Mouse (Mus musculus) MEL (cell line): ENCODE measurements around the gene Rnf10. TPM values are rescaled to one million over a fixed set of nuclear protein-coding genes. Genes with fewer than 3 reads are reported as not detected.

Source experiments
- DNase-seq: peaks from one replicate; pipeline ENCODE4 v3.0.0; 2011; ENCODE audit warnings: low read depth, low spot score
- H3K27ac ChIP-seq: 2 replicates; pipeline ENCODE4 v1.5.1; 2012; ENCODE audit warnings: low read depth, mild to moderate bottlenecking, control low read depth, low read length, moderate library complexity; ENCODE audit not compliant: control insufficient read depth
- H3K27me3 ChIP-seq, 2 experiments: fragments of 150-350 bp in 1 of 2; sonication (generic) in 1 of 2; 2 replicates each; pipeline ENCODE4 v1.6.1; 2012; ENCODE audit warnings: low read length in 2 of 2, mild to moderate bottlenecking in 2 of 2, improper control_type of control experiment in 1 of 2, moderate library complexity in 1 of 2; ENCODE audit not compliant: insufficient read depth in 2 of 2, control insufficient read depth in 1 of 2
- H3K36me3 ChIP-seq, 2 experiments: 2 replicates each; pipeline ENCODE4 v1.6.1; 2012 to 2014; ENCODE audit warnings: low read length in 2 of 2, improper control_type of control experiment in 1 of 2, inconsistent platforms in 1 of 2, mild to moderate bottlenecking in 1 of 2; ENCODE audit not compliant: insufficient read depth in 2 of 2, control insufficient read depth in 1 of 2
- H3K4me1 ChIP-seq, 2 experiments: fragments of 150-350 bp in 1 of 2; sonication (generic) in 1 of 2; 2 replicates each; pipeline ENCODE4 v1.6.1; 2012; ENCODE audit warnings: low read length in 2 of 2, improper control_type of control experiment in 1 of 2, mild to moderate bottlenecking in 1 of 2; ENCODE audit not compliant: insufficient read depth in 2 of 2, control insufficient read depth in 1 of 2
- H3K4me3 ChIP-seq, 2 experiments: fragments of 150-350 bp in 1 of 2; sonication (generic) in 1 of 2; 2 replicates each; pipeline ENCODE4 v1.5.1; 2012; ENCODE audit warnings: low read depth in 2 of 2, low read length in 2 of 2, mild to moderate bottlenecking in 2 of 2, moderate library complexity in 2 of 2, control low read depth in 1 of 2, improper control_type of control experiment in 1 of 2; ENCODE audit not compliant: control insufficient read depth in 1 of 2, insufficient read depth in 1 of 2
- H3K79me2 ChIP-seq: 2 replicates; pipeline ENCODE4 v1.6.1; 2012; ENCODE audit warnings: mild to moderate bottlenecking, low read length, moderate library complexity; ENCODE audit not compliant: control insufficient read depth, poor library complexity, insufficient read depth
- H3K9ac ChIP-seq: 2 replicates; pipeline ENCODE4 v1.6.1; 2012; ENCODE audit warnings: low read depth, mild to moderate bottlenecking, control low read depth, low read length, moderate library complexity; ENCODE audit not compliant: control insufficient read depth, poor library complexity, severe bottlenecking
- H3K9me3 ChIP-seq: fragments of 150-350 bp; sonication (generic); replicated peaks from 2 replicates; pipeline ENCODE4 v1.6.1; 2012; ENCODE audit warnings: mild to moderate bottlenecking, low read length, improper control_type of control experiment, moderate library complexity; ENCODE audit not compliant: insufficient read depth
- BHLHE40 ChIP-seq: IDR thresholded peaks from 2 replicates; pipeline ENCODE4 v1.6.1; 2012; ENCODE audit warnings: low read depth, mild to moderate bottlenecking, inconsistent platforms, low read length, improper control_type of control experiment, borderline replicate concordance
- CHD1 ChIP-seq: IDR thresholded peaks from 2 replicates; pipeline ENCODE4 v1.6.1; 2012; ENCODE audit warnings: low read depth, mild to moderate bottlenecking, inconsistent platforms, low read length, improper control_type of control experiment
- ETS1 ChIP-seq: IDR thresholded peaks from 2 replicates; pipeline ENCODE4 v1.6.1; 2012; ENCODE audit warnings: low read depth, mild to moderate bottlenecking, inconsistent platforms, low read length, improper control_type of control experiment, moderate library complexity
- GABPA ChIP-seq: IDR thresholded peaks from 2 replicates; pipeline ENCODE4 v1.6.1; 2012; ENCODE audit warnings: low read depth, mild to moderate bottlenecking, inconsistent platforms, low read length, improper control_type of control experiment, moderate library complexity
- MAFK ChIP-seq: IDR thresholded peaks from 2 replicates; pipeline ENCODE4 v1.6.1; 2011; ENCODE audit warnings: low read depth, mild to moderate bottlenecking, low read length, improper control_type of control experiment, borderline replicate concordance
- MAX ChIP-seq: IDR thresholded peaks from 2 replicates; pipeline ENCODE4 v1.6.1; 2011; ENCODE audit warnings: low read length, improper control_type of control experiment
- MAZ ChIP-seq: IDR thresholded peaks from 2 replicates; pipeline ENCODE4 v1.6.1; 2012; ENCODE audit warnings: low read depth, mild to moderate bottlenecking, inconsistent platforms, low read length, improper control_type of control experiment
- MYB ChIP-seq: IDR thresholded peaks from 2 replicates; pipeline ENCODE4 v1.6.1; 2011; ENCODE audit warnings: mild to moderate bottlenecking, low read depth, low read length, improper control_type of control experiment
- MYC ChIP-seq: IDR thresholded peaks from 2 replicates; pipeline ENCODE4 v1.6.1; 2011; ENCODE audit warnings: low read depth, mild to moderate bottlenecking, low read length, improper control_type of control experiment, moderate library complexity
- NELFE ChIP-seq: IDR thresholded peaks from 2 replicates; pipeline ENCODE4 v1.6.1; 2011; ENCODE audit warnings: low read depth, low read length, improper control_type of control experiment
- RCOR1 ChIP-seq: IDR thresholded peaks from 2 replicates; pipeline ENCODE4 v1.6.1; 2012; ENCODE audit warnings: low read depth, mild to moderate bottlenecking, inconsistent platforms, low read length, improper control_type of control experiment
- TAL1 ChIP-seq: IDR thresholded peaks from 2 replicates; pipeline ENCODE4 v1.6.1; 2012; ENCODE audit warnings: mild to moderate bottlenecking, inconsistent platforms, low read length, moderate library complexity, mixed read lengths
- TCF12 ChIP-seq: IDR thresholded peaks from 2 replicates; pipeline ENCODE4 v1.6.1; 2014; ENCODE audit warnings: low read depth, mild to moderate bottlenecking, inconsistent platforms, low read length, improper control_type of control experiment, moderate library complexity
- USF2 ChIP-seq, 2 experiments: IDR thresholded peaks; 2 replicates each; pipeline ENCODE4 v1.6.1; 2011 to 2012; ENCODE audit warnings: improper control_type of control experiment in 2 of 2, low read length in 2 of 2, borderline replicate concordance in 1 of 2, inconsistent platforms in 1 of 2, low read depth in 1 of 2, mild to moderate bottlenecking in 1 of 2; ENCODE audit not compliant: insufficient read depth in 1 of 2
- ZKSCAN1 ChIP-seq: IDR thresholded peaks from 2 replicates; pipeline ENCODE4 v1.6.1; 2012; ENCODE audit warnings: low read depth, mild to moderate bottlenecking, inconsistent platforms, low read length, improper control_type of control experiment, moderate library complexity
- ZNF384 ChIP-seq: IDR thresholded peaks from 2 replicates; pipeline ENCODE4 v1.6.1; 2012; ENCODE audit warnings: low read depth, mild to moderate bottlenecking, inconsistent platforms, low read length, improper control_type of control experiment
- polyA plus RNA-seq, 2 experiments: library from polyadenylated mRNA; stranded (reverse) in 1 of 2; unstranded in 1 of 2; fragments of >175 nt in 1 of 2; fragments of >200 nt in 1 of 2; gene quantifications; 2 replicates each; pipeline versions ENCODE4 v1.2.1 to v1.2.4; 2012; ENCODE audit warnings: low replicate concordance in 2 of 2, low read depth in 1 of 2; ENCODE audit not compliant: insufficient read length in 2 of 2, insufficient read depth in 1 of 2, missing spikeins in 1 of 2
- total RNA-seq: library from RNA; depleted of rRNA; stranded (reverse); fragments of 300-350 nt; gene quantifications from 2 replicates; pipeline ENCODE4 v1.2.3, GENCODE M21; 2012; rRNA removed

Rnf10 gene
- total and polyA plus RNA-seq, 3 experiments = 44.4 to 254 (median 165) TPM

- Histone ChIP-seq H3K27ac (no peak overlapping the region), H3K4me1 (peaks cover 0 to 3% of the 10 kb centered on the region in 2 experiments; a peak in 2 of 4 replicates), H3K79me2 (no peaks in the 10 kb centered on the region), H3K9ac (no peak overlapping the region), H3K4me3 (no peak overlapping the region), H3K27me3 (peaks cover 0 to 7% of the 10 kb centered on the region in 2 experiments; a peak in 2 of 4 replicates), H3K9me3 (no peaks in the 10 kb centered on the region), H3K36me3 (peaks cover 0 to 2% of the 10 kb centered on the region in 2 experiments; a peak in 1 of 4 replicates)
- no peak for DNase-seq
- TF ChIP-seq TAL1 (no peak), MAZ (no peak), ZKSCAN1 (no peak), MAX (no peak), MYB (no peak), MYC (no peak), ETS1 (no peak), NELFE (no peak), MAFK (no peak), BHLHE40 (no peak), ZNF384 (no peak), CHD1 (no peak), GABPA (no peak), USF2 (IDR thresholded peaks at IDR 0.05; ENCODE audit: borderline replicate concordance in 1 of 2, insufficient read depth in 1 of 2, low read depth in 1 of 2, low read length in 2 of 2) (no peak), TCF12 (no peak), RCOR1 (no peak)
These were observed 80.5 kb downstream of the Rnf10 start for GRCm38 (mm10) chr5:115191880-115192827.

Other genes starting within 250 kb of the Rnf10 start
- 3.5 and 4.6 TPM in 2 replicates for gene Gm10401, start 174.6 kb downstream of the Rnf10 start, total RNA-seq
- under 1 TPM in 1 of 2 experiments, not detected in 1; 0.56 TPM for gene Gm10401, start 174.6 kb downstream of the Rnf10 start, polyA plus RNA-seq
- gene Acads, start 153.6 kb downstream of the Rnf10 start, total RNA-seq = 31.9 and 35.0 TPM in 2 replicates
- 10 to 100 TPM in 1 of 2 experiments, not detected in 1; 56.5 TPM for gene Acads, start 153.6 kb downstream of the Rnf10 start, polyA plus RNA-seq
- 15.8 and 18.6 TPM in 2 replicates for gene Unc119b, start 137.9 kb downstream of the Rnf10 start, total RNA-seq
- gene Unc119b, start 137.9 kb downstream of the Rnf10 start, polyA plus RNA-seq = 10 to 100 TPM in 1 of 2 experiments, not detected in 1; 25.7 TPM
- gene Mlec, start 114.7 kb downstream of the Rnf10 start, total RNA-seq = 146 and 167 TPM in 2 replicates
- 100 to 1,000 TPM in 1 of 2 experiments, not detected in 1; 156 TPM for gene Mlec, start 114.7 kb downstream of the Rnf10 start, polyA plus RNA-seq
- gene Cabp1, start 78.5 kb downstream of the Rnf10 start, total RNA-seq = 0.35 and 0.52 TPM in 2 replicates
- 1 to 10 TPM in 1 of 2 experiments, not detected in 1; 1.7 TPM for gene Cabp1, start 78.5 kb downstream of the Rnf10 start, polyA plus RNA-seq
- 166 and 208 TPM in 2 replicates for gene Pop5, start 37.1 kb downstream of the Rnf10 start, total RNA-seq
- 100 to 1,000 TPM; 103 to 388 TPM for gene Pop5, start 37.1 kb downstream of the Rnf10 start, polyA plus RNA-seq
- 39.7 and 43.3 TPM in 2 replicates for gene Coq5, start 6.8 kb upstream of the Rnf10 start, total RNA-seq
- 10 to 100 TPM in 1 of 2 experiments, not detected in 1; 40.5 TPM for gene Coq5, start 6.8 kb upstream of the Rnf10 start, polyA plus RNA-seq
- 714 and 736 TPM in 2 replicates for gene Dynll1, start 28.1 kb upstream of the Rnf10 start, total RNA-seq
- 100 to 1,000 TPM; 561 to 740 TPM for gene Dynll1, start 28.1 kb upstream of the Rnf10 start, polyA plus RNA-seq
- 80.0 and 98.0 TPM in 2 replicates for gene Srsf9, start 54.3 kb upstream of the Rnf10 start, total RNA-seq
- gene Srsf9, start 54.3 kb upstream of the Rnf10 start, polyA plus RNA-seq = 100 to 1,000 TPM in 1 of 2 experiments, not detected in 1; 170 TPM
- gene Gatc, start 68.3 kb upstream of the Rnf10 start, total RNA-seq = 6.3 and 6.5 TPM in 2 replicates
- 10 to 100 TPM in 1 of 2 experiments, not detected in 1; 32.2 TPM for gene Gatc, start 68.3 kb upstream of the Rnf10 start, polyA plus RNA-seq
- 50.8 and 63.2 TPM in 2 replicates for gene Triap1, start 68.3 kb upstream of the Rnf10 start, total RNA-seq
- 10 to 100 TPM in 1 of 2 experiments, not detected in 1; 59.2 TPM for gene Triap1, start 68.3 kb upstream of the Rnf10 start, polyA plus RNA-seq
- gene Cox6a1, start 76.1 kb upstream of the Rnf10 start, total RNA-seq = 725 and 749 TPM in 2 replicates
- gene Cox6a1, start 76.1 kb upstream of the Rnf10 start, polyA plus RNA-seq = 1,000 to 10,000 TPM in 1 of 2 experiments, 100 to 1,000 TPM in 1; 328 to 1,215 TPM
- gene Msi1, start 156.7 kb upstream of the Rnf10 start, total RNA-seq = 3.1 and 3.5 TPM in 2 replicates
- gene Msi1, start 156.7 kb upstream of the Rnf10 start, polyA plus RNA-seq = 1 to 10 TPM in 1 of 2 experiments, not detected in 1; 5.7 TPM
- gene Pla2g1b, start 193.4 kb upstream of the Rnf10 start, total RNA-seq = 0.58 and 0.92 TPM in 2 replicates
- 1 to 10 TPM in 1 of 2 experiments, not detected in 1; 6.6 TPM for gene Pla2g1b, start 193.4 kb upstream of the Rnf10 start, polyA plus RNA-seq
- gene Sirt4, start 211.8 kb upstream of the Rnf10 start, total RNA-seq = 7.6 and 9.2 TPM in 2 replicates
- 10 to 100 TPM in 1 of 2 experiments, not detected in 1; 10.3 TPM for gene Sirt4, start 211.8 kb upstream of the Rnf10 start, polyA plus RNA-seq
- gene Pxn, start 233.8 kb upstream of the Rnf10 start, total RNA-seq = 12.7 and 15.2 TPM in 2 replicates
- gene Pxn, start 233.8 kb upstream of the Rnf10 start, polyA plus RNA-seq = 100 to 1,000 TPM in 1 of 2 experiments, 10 to 100 TPM in 1; 29.2 to 167 TPM